Mouse (Mus musculus) G1E (cell line): ENCODE measurements around the gene Hsd11b1.

Experiments
- CTCF ChIP-seq: IDR thresholded peaks from 2 replicates; pipeline ENCODE4 v1.5.1; 2012; ENCODE audit warnings: low read depth, low read length, inconsistent platforms, mixed read lengths
- GATA1 ChIP-seq: IDR thresholded peaks from 2 replicates; pipeline ENCODE4 v1.6.1; 2012; ENCODE audit warnings: borderline replicate concordance, low read length, inconsistent platforms, mixed read lengths
- GATA2 ChIP-seq: IDR thresholded peaks from 2 replicates; pipeline ENCODE4 v1.6.1; 2012; ENCODE audit warnings: low read depth, low read length, inconsistent platforms, borderline replicate concordance
- POLR2AphosphoS5 ChIP-seq: IDR thresholded peaks from 2 replicates; pipeline ENCODE4 v1.6.1; 2012; ENCODE audit warnings: low read depth, low read length, inconsistent platforms; ENCODE audit not compliant: insufficient replicate concordance
- TAL1 ChIP-seq: conservative IDR thresholded peaks from 2 replicates; pipeline ENCODE4 v1.6.1; 2012; ENCODE audit warnings: low read depth, low read length, inconsistent platforms, mixed read lengths

DNA sequence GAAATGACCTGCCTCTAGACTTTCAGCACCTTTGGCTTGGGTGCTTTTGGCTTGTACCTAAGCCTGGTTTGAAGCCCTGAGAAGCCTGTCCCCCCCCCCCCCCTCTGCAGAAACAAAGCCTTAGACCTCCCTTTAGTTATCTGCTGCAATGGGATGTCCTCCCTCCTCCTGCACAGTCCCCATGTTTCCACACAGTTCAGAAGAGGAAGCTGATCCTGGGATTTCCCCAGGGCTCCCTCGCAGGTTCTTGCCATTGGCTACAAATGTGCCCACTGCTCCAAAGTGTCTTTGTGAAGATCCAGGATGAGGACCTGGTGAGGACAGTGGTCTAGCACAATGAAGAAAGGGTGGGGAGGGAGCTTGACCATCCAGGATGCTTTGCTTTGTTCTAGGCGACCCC lies 39.2 kb upstream of the Hsd11b1 start:
- TF ChIP-seq CTCF: no peak
- no peak for TF ChIP-seq TAL1
- no peak for TF ChIP-seq POLR2AphosphoS5
- no peak for TF ChIP-seq GATA1
- TF ChIP-seq GATA2: no peak
